Mouse (Mus musculus) liver, adult 2 months (tissue): ENCODE results near the gene Fam184b.

ENCODE experiments used
- CTCF ChIP-seq: fragments of 200-500 bp; IDR thresholded peaks from 2 replicates; pipeline ENCODE4 v1.5.1; 2011; ENCODE audit warnings: low read depth, low read length, control low read depth
- POLR2A ChIP-seq: fragments of 200-500 bp; IDR thresholded peaks from 2 replicates; pipeline ENCODE4 v1.6.1; 2011; ENCODE audit warnings: low read length, control low read depth; ENCODE audit not compliant: insufficient read depth; ENCODE audit errors: extremely low read depth

DNA sequence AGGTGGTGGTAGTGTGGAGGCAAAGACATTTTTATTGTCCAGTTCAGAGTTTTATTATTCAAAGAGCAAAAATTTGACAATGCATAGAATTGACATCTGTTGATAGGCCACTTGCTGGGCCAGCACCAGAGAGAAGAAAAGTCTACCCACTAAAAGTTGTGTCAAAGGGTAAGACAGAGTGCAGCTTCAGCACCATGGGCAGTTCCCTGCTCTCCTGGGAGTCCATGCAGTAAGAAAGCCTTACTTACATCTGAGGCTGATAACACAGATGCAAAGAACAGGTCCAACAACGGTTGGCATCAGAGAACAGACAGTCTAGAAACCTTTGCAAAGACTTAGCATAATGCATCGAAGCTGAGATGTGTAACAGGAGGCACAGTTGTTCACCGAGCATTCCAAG is 109.7 kb downstream of the Fam184b start:
- no peak for TF ChIP-seq CTCF
- no peak for TF ChIP-seq POLR2A
